Comparison of ENCODE assay signal across 8 mouse cellular contexts in genomic region chr4:57294971-57295656, GRCm38 (mm10). TPM values are rescaled to one million over a fixed set of nuclear protein-coding genes. Genes with fewer than 3 reads are reported as not detected.
DNase-seq lines count a peak whose midpoint lies in the region; ATAC-seq and TF ChIP-seq lines count a peak whose summit lies in the region.

No protein-coding gene starts in this region.

- H3K4me2 ChIP-seq in neural tube, embryonic 14.5 days (ENCODE audit: low read depth, low read length), result no peak overlapping the region
- H3K4me2 ChIP-seq in heart, postnatal 0 days (ENCODE audit: low read depth, low read length), result no peak overlapping the region
- no peak overlapping the region for H3K4me2 ChIP-seq in lung, embryonic 15.5 days

- TF ChIP-seq EP300 in heart, postnatal 0 days (IDR thresholded peaks at IDR 0.05; ENCODE audit: low read depth), result no peak

- H3K36me3 ChIP-seq in neural tube, embryonic 14.5 days (ENCODE audit: control insufficient read depth, insufficient read depth, low read length), result no peaks in the 10 kb centered on the region
- no peaks in the 10 kb centered on the region for H3K36me3 ChIP-seq in heart, postnatal 0 days (replicated peaks; ENCODE audit: control insufficient read depth, insufficient read depth, low read length)
- no peaks in the 10 kb centered on the region for H3K36me3 ChIP-seq in lung, embryonic 15.5 days

- H3K27me3 ChIP-seq in neural tube, embryonic 14.5 days (ENCODE audit: control insufficient read depth, insufficient read depth, low read length), result peaks cover 2% of the 10 kb centered on the region; the same call in 1 of the 2 replicates
- no peaks in the 10 kb centered on the region for H3K27me3 ChIP-seq in heart, postnatal 0 days (ENCODE audit: control insufficient read depth, insufficient read depth, low read length)
- peaks cover 35% of the 10 kb centered on the region; the same call in 1 of the 2 replicates for H3K27me3 ChIP-seq in lung, embryonic 15.5 days

- peaks cover 4% of the 10 kb centered on the region for H3K4me1 ChIP-seq in neural tube, embryonic 14.5 days (ENCODE audit: control insufficient read depth, insufficient read depth, low read length)
- H3K4me1 ChIP-seq in heart, postnatal 0 days (ENCODE audit: control insufficient read depth, insufficient read depth), result peaks cover 7% of the 10 kb centered on the region
- peaks cover 35% of the 10 kb centered on the region for H3K4me1 ChIP-seq in lung, embryonic 15.5 days

- 82% methylated on average over 9 of the region's 9 CpGs for WGBS in neural tube, embryonic 14.5 days
- 29% methylated on average over 9 of the region's 9 CpGs for WGBS in heart, postnatal 0 days
- 28% methylated on average over 9 of the region's 9 CpGs for WGBS in lung, embryonic 15.5 days

- no peaks in the 10 kb centered on the region for H3K9me3 ChIP-seq in neural tube, embryonic 14.5 days (ENCODE audit: control insufficient read depth, low read length)
- H3K9me3 ChIP-seq in heart, postnatal 0 days (replicated peaks; ENCODE audit: control insufficient read depth, low read length), result no peaks in the 10 kb centered on the region
- H3K9me3 ChIP-seq in lung, embryonic 15.5 days, result no peaks in the 10 kb centered on the region

- DNase-seq in neural tube, embryonic 10.5 days (ENCODE audit: extremely low spot score, low spot score), result no peak
- peak; percentile 96 to 97 for DNase-seq in cerebellum, postnatal 10 days
- peak; percentile 68 for DNase-seq in heart, postnatal 0 days (ENCODE audit: low spot score)
- DNase-seq in urinary bladder, postnatal 10 days (ENCODE audit: low spot score), result peak; percentile 20
- no peak for DNase-seq in frontal cortex, postnatal 25 days (ENCODE audit: low spot score in 2 of 2)
- DNase-seq in right cerebral cortex, postnatal 10 days (ENCODE audit: low spot score in 2 of 2), result no peak

- TF ChIP-seq CTCF in heart, postnatal 0 days (IDR thresholded peaks at IDR 0.05; ENCODE audit: low read depth), result no peak

- ATAC-seq in neural tube, embryonic 14.5 days (ENCODE audit: low read depth), result peak; percentile 12; the same call in 1 of the 2 replicates
- peak; percentile 72 for ATAC-seq in heart, postnatal 0 days (ENCODE audit: insufficient read depth, low read depth)
- ATAC-seq in lung, embryonic 15.5 days (ENCODE audit: borderline replicate concordance, extremely low read depth, low FRiP score, low TSS enrichment), result peak; percentile 91

- H3K4me3 ChIP-seq in neural tube, embryonic 14.5 days (ENCODE audit: low read depth, low read length), result no peak overlapping the region
- H3K4me3 ChIP-seq in heart, postnatal 0 days (ENCODE audit: low read depth, low read length), result no peak overlapping the region
- H3K4me3 ChIP-seq in lung, embryonic 15.5 days, result no peak overlapping the region

- H3K9ac ChIP-seq in neural tube, embryonic 14.5 days (replicated peaks; ENCODE audit: low read depth, low read length), result no peak overlapping the region
- H3K9ac ChIP-seq in heart, postnatal 0 days (replicated peaks; ENCODE audit: low read depth, low read length), result no peak overlapping the region
- H3K9ac ChIP-seq in lung, embryonic 15.5 days, result no peak overlapping the region

- no peak overlapping the region for H3K27ac ChIP-seq in neural tube, embryonic 14.5 days (ENCODE audit: low read depth, low read length)
- H3K27ac ChIP-seq in heart, postnatal 0 days (ENCODE audit: low read depth), result peak overlapping the region; percentile 0; the same call in 1 of the 2 replicates
- H3K27ac ChIP-seq in lung, embryonic 15.5 days, result peak overlapping the region; percentile 64

RNA-seq across cellular contexts. Expression of gene Ptpn3, which starts 6.5 kb away (rescaled TPM):
- polyA plus RNA-seq in neural tube, embryonic 14.5 days (2014; fragmentation: Nextera tagmentation; extraction: Ambion mirVana), result 6.3 and 7.6 TPM in 2 replicates
- 1.0 and 3.4 TPM in 2 replicates for total RNA-seq in heart, postnatal 0 days (2014; rRNA removed; ENCODE audit: low replicate concordance)
- polyA plus RNA-seq in heart, postnatal 0 days (2015; fragmentation: Nextera tagmentation; extraction: Ambion mirVana), result 2.2 and 2.3 TPM in 2 replicates
- 4.5 and 4.6 TPM in 2 replicates for polyA plus RNA-seq in lung, embryonic 15.5 days (2015; fragmentation: Nextera tagmentation; extraction: Ambion mirVana)

Comparison
In these comparisons a context has a peak if more than half of its experiments do, and no peak if none do; other contexts are left out.
1. ATAC-seq: peak in every context shown above with its lines; median percentile 91 in lung, embryonic 15.5 days; 72 in heart, postnatal 0 days; 12 in neural tube, embryonic 14.5 days.
2. DNase-seq: peak in cerebellum, postnatal 10 days (2 of 2), heart, postnatal 0 days (single experiment) and urinary bladder, postnatal 10 days (single experiment); none in neural tube, embryonic 10.5 days (single experiment), frontal cortex, postnatal 25 days (0 of 2) and right cerebral cortex, postnatal 10 days (0 of 2).